Mouse (Mus musculus): ENCODE measurements around the gene Zhx3. TPM values are rescaled to one million over a fixed set of nuclear protein-coding genes. Genes with fewer than 3 reads are reported as not detected.

Gene Zhx3
- polyA plus RNA-seq, 1 experiment from 2014 or later, result 5.9 TPM

- H3K4me2 ChIP-seq (ENCODE audit: low read depth, low read length), result no peak overlapping the region
- H3K4me3 ChIP-seq (ENCODE audit: low read length), result no peak overlapping the region
- 73% methylated on average over 3 of the region's 3 CpGs for WGBS
- no peak overlapping the region for H3K27ac ChIP-seq (ENCODE audit: low read length)
- H3K9me3 ChIP-seq (ENCODE audit: control insufficient read depth, low read length), result no peaks in the 10 kb centered on the region
- H3K27me3 ChIP-seq (replicated peaks; ENCODE audit: control insufficient read depth, insufficient read depth, low read length), result no peaks in the 10 kb centered on the region
- no peak for ATAC-seq
- H3K36me3 ChIP-seq (ENCODE audit: control insufficient read depth, insufficient read depth, low read length), result peaks cover 11% of the 10 kb centered on the region
- no peak overlapping the region for H3K9ac ChIP-seq (ENCODE audit: low read depth, low read length)
- H3K4me1 ChIP-seq (ENCODE audit: control insufficient read depth, insufficient read depth, low read length), result no peaks in the 10 kb centered on the region
Observed at GRCm38 (mm10) chr2:160763816-160764215, 109.0 kb downstream of the Zhx3 start.

DNA sequence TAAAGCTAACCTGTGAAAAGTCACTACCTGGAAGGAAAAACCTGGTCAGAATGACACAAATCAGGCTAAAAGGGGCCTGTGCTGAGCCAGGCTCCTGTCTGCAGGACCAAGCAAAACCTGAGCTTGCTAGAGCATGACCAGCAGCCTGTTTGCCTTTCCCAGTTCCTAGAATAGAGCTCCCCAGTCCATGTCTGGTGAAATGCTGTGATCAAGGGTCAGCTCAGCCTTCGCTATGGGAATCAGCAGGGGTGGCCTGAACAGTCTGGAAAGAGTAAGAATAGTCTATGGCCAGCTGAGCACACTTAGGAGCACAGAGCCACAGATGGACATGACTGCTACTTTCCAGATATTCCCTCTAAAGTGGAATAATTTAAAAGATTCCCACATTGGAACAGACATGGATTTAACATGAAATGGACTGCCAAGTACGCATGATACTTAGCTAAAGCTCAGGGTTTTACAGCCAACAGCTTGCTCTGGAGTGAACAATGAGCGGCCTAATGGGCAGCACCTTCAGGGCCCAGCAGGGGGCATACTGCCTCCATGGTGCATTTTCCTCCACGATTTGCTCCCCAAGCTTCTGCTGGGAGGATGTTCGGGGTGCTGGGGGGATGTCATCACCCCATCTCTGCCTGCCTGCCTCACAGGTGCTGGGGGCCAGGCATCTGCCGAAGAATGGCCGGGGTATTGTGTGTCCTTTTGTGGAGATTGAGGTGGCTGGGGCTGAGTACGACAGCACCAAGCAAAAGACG is 112.2 kb downstream of the Zhx3 start:
- H3K36me3 ChIP-seq (ENCODE audit: control insufficient read depth, insufficient read depth, low read length), result peaks cover 25% of the 10 kb centered on the region
- no peak overlapping the region for H3K4me3 ChIP-seq (ENCODE audit: low read length)
- no peak overlapping the region for H3K4me2 ChIP-seq (ENCODE audit: low read depth, low read length)
- no peaks in the 10 kb centered on the region for H3K27me3 ChIP-seq (replicated peaks; ENCODE audit: control insufficient read depth, insufficient read depth, low read length)
- H3K4me1 ChIP-seq (ENCODE audit: control insufficient read depth, insufficient read depth, low read length), result no peaks in the 10 kb centered on the region
- no peak overlapping the region for H3K9ac ChIP-seq (ENCODE audit: low read depth, low read length)
- no peak for ATAC-seq
- H3K27ac ChIP-seq (ENCODE audit: low read length), result no peak overlapping the region
- WGBS, result 84% methylated on average over 9 of the region's 9 CpGs
- H3K9me3 ChIP-seq (ENCODE audit: control insufficient read depth, low read length), result no peaks in the 10 kb centered on the region

DNA sequence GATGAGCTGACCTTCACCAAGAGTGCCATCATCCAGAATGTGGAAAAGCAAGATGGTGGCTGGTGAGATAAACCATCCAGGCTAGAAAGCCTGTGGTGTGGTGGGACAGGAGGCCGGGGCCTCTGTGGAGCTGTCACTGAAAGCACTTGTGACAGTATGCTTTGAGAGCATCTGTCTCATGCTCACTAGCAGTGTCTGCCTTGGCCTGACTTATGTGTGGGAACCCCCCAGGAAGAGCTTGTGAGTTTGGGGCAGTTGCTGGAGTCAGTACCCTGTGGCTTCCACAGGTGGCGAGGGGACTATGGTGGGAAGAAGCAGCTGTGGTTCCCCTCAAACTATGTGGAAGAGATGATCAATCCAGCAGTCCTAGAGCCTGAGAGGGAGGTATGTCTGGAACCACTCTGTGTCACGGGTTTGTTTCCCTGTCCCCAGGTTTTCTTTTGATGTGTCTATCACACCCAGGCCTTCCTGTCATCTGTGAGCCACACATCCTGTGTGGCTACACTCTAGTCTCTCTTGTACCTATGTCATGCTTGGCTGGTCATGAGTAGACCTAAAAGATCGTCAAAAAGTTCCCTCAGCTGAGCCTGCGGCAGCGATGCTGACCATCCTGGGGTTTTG is 116.1 kb downstream of the Zhx3 start:
- Histone ChIP-seq H3K4me1 (ENCODE audit: control insufficient read depth, insufficient read depth, low read length) (no peaks in the 10 kb centered on the region), H3K9ac (ENCODE audit: low read depth, low read length) (no peak overlapping the region), H3K27me3 (replicated peaks; ENCODE audit: control insufficient read depth, insufficient read depth, low read length) (no peaks in the 10 kb centered on the region), H3K4me2 (ENCODE audit: low read depth, low read length) (no peak overlapping the region), H3K36me3 (ENCODE audit: control insufficient read depth, insufficient read depth, low read length) (peaks cover 43% of the 10 kb centered on the region), H3K9me3 (ENCODE audit: control insufficient read depth, low read length) (no peaks in the 10 kb centered on the region), H3K4me3 (ENCODE audit: low read length) (no peak overlapping the region), H3K27ac (ENCODE audit: low read length) (no peak overlapping the region)
- 86% methylated on average over 6 of the region's 6 CpGs for WGBS
- no peak for ATAC-seq

DNA sequence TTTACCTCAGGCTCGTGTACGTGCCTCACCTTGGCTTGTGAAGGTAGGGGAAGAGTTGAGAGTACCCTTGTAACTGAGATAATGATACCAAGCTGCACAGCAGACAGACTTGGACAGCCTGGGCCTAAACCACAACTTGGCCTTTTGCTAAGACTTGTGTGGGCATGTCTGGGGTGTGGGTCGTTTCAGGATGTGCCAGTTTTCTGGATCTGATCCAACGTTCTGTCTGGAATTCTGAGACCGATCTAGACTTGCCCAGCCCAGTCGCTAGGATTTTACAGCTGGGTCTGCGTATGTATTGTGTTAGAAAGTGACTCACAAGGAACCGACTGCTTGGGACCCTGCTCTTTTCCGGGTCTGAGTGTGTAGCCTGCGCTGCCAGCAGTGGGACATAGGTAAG is 125.7 kb downstream of the Zhx3 start:
- H3K4me1 ChIP-seq (ENCODE audit: control insufficient read depth, insufficient read depth, low read length), result no peaks in the 10 kb centered on the region
- ATAC-seq, result no peak
- WGBS, result 86% methylated on average over 10 of the region's 10 CpGs

DNA sequence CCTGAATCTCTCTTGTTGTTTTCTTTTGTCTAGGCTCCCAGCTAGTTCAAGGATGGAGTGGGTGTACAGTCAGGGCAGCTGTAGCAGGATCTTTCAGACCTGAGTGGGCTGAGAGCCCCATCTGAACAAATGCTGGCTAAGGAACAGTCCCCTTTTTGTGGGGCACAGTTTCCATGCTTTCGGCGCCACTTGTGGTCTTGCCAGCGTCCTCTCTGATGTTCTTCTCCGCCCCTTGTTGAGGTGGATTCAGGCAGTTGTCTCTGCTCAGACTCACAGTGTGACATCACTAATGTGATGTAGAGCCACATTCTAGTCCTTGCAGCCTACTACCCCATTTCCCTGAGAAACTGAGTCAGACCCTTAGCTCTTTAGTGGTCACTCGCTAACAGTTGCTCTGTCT is 126.2 kb downstream of the Zhx3 start:
- no peak overlapping the region for H3K9ac ChIP-seq (ENCODE audit: low read depth, low read length)
- H3K4me2 ChIP-seq (ENCODE audit: low read depth, low read length), result no peak overlapping the region
- no peaks in the 10 kb centered on the region for H3K27me3 ChIP-seq (replicated peaks; ENCODE audit: control insufficient read depth, insufficient read depth, low read length)
- WGBS, result 93% methylated on average over 5 of the region's 5 CpGs
- no peak overlapping the region for H3K4me3 ChIP-seq (ENCODE audit: low read length)
- H3K36me3 ChIP-seq (ENCODE audit: control insufficient read depth, insufficient read depth, low read length), result peaks cover 14% of the 10 kb centered on the region; the same call in 1 of the 2 replicates
- H3K27ac ChIP-seq (ENCODE audit: low read length), result no peak overlapping the region
- no peaks in the 10 kb centered on the region for H3K9me3 ChIP-seq (ENCODE audit: control insufficient read depth, low read length)
- 0 out of 2 replicates have a peak, but pooled peaks cover under 1% of the 10 kb centered on the region for H3K4me1 ChIP-seq (ENCODE audit: control insufficient read depth, insufficient read depth, low read length)
- no peak for ATAC-seq

More for the DNA sequence above, 125.7 kb downstream of the Zhx3 start:
- Histone ChIP-seq H3K9ac (ENCODE audit: low read depth, low read length) (no peak overlapping the region), H3K27ac (ENCODE audit: low read length) (no peak overlapping the region), H3K9me3 (ENCODE audit: control insufficient read depth, low read length) (no peaks in the 10 kb centered on the region), H3K4me2 (ENCODE audit: low read depth, low read length) (no peak overlapping the region), H3K36me3 (ENCODE audit: control insufficient read depth, insufficient read depth, low read length) (peaks cover 19% of the 10 kb centered on the region; the same call in 1 of the 2 replicates), H3K4me3 (ENCODE audit: low read length) (no peak overlapping the region), H3K27me3 (replicated peaks; ENCODE audit: control insufficient read depth, insufficient read depth, low read length) (no peaks in the 10 kb centered on the region)

GRCm38 (mm10) chr2:160745497-160745896 is 127.3 kb downstream of the Zhx3 start:
- peaks cover 3% of the 10 kb centered on the region; the same call in 1 of the 2 replicates for H3K4me1 ChIP-seq (ENCODE audit: control insufficient read depth, insufficient read depth, low read length)
- no peak overlapping the region for H3K9ac ChIP-seq (ENCODE audit: low read depth, low read length)
- no peak overlapping the region for H3K4me3 ChIP-seq (ENCODE audit: low read length)
- WGBS, result 93% methylated on average over 1 of the region's 1 CpGs
- no peak overlapping the region for H3K27ac ChIP-seq (ENCODE audit: low read length)
- peaks cover 12% of the 10 kb centered on the region; the same call in 1 of the 2 replicates for H3K36me3 ChIP-seq (ENCODE audit: control insufficient read depth, insufficient read depth, low read length)
- ATAC-seq, result no peak
- H3K4me2 ChIP-seq (ENCODE audit: low read depth, low read length), result no peak overlapping the region
- H3K9me3 ChIP-seq (ENCODE audit: control insufficient read depth, low read length), result no peaks in the 10 kb centered on the region
- H3K27me3 ChIP-seq (replicated peaks; ENCODE audit: control insufficient read depth, insufficient read depth, low read length), result no peaks in the 10 kb centered on the region

DNA sequence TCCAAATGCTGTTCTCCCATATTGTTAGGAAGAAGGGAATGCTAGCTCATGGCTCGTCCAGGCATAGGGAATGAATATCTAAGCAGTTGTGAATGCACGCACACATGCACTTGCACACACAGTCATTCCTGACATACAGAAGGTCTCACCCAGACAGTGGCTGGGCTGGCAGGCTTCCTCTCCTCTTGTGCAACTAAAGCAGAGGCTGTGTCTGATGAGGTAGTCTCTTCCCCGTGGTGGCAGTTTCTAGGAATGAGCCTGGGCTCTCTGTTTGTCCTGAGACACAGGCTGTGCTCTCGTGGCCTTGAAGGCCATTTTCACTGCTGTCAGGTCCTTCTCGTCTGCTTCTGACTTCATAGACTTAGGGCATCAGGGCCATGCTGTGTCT is 128.0 kb downstream of the Zhx3 start:
- no peaks in the 10 kb centered on the region for H3K9me3 ChIP-seq (ENCODE audit: control insufficient read depth, low read length)
- H3K27ac ChIP-seq (ENCODE audit: low read length), result no peak overlapping the region
- 84% methylated on average over 5 of the region's 5 CpGs for WGBS

GRCm38 (mm10) chr2:160744040-160744822 is 128.6 kb downstream of the Zhx3 start:
- Histone ChIP-seq H3K9me3 (ENCODE audit: control insufficient read depth, low read length) (no peaks in the 10 kb centered on the region), H3K4me2 (ENCODE audit: low read depth, low read length) (no peak overlapping the region), H3K27ac (ENCODE audit: low read length) (no peak overlapping the region), H3K4me3 (ENCODE audit: low read length) (no peak overlapping the region), H3K27me3 (replicated peaks; ENCODE audit: control insufficient read depth, insufficient read depth, low read length) (no peaks in the 10 kb centered on the region), H3K4me1 (ENCODE audit: control insufficient read depth, insufficient read depth, low read length) (peaks cover 16% of the 10 kb centered on the region), H3K36me3 (ENCODE audit: control insufficient read depth, insufficient read depth, low read length) (peaks cover 9% of the 10 kb centered on the region; the same call in 1 of the 2 replicates), H3K9ac (ENCODE audit: low read depth, low read length) (no peak overlapping the region)
- no peak for ATAC-seq
- 78% methylated on average over 7 of the region's 7 CpGs for WGBS

More for the DNA sequence above, 128.0 kb downstream of the Zhx3 start:
- H3K4me1 ChIP-seq (ENCODE audit: control insufficient read depth, insufficient read depth, low read length), result peaks cover 10% of the 10 kb centered on the region
- H3K4me3 ChIP-seq (ENCODE audit: low read length), result no peak overlapping the region
- peaks cover 12% of the 10 kb centered on the region; the same call in 1 of the 2 replicates for H3K36me3 ChIP-seq (ENCODE audit: control insufficient read depth, insufficient read depth, low read length)
- no peak overlapping the region for H3K4me2 ChIP-seq (ENCODE audit: low read depth, low read length)
- ATAC-seq, result no peak
- no peaks in the 10 kb centered on the region for H3K27me3 ChIP-seq (replicated peaks; ENCODE audit: control insufficient read depth, insufficient read depth, low read length)
- no peak overlapping the region for H3K9ac ChIP-seq (ENCODE audit: low read depth, low read length)

DNA sequence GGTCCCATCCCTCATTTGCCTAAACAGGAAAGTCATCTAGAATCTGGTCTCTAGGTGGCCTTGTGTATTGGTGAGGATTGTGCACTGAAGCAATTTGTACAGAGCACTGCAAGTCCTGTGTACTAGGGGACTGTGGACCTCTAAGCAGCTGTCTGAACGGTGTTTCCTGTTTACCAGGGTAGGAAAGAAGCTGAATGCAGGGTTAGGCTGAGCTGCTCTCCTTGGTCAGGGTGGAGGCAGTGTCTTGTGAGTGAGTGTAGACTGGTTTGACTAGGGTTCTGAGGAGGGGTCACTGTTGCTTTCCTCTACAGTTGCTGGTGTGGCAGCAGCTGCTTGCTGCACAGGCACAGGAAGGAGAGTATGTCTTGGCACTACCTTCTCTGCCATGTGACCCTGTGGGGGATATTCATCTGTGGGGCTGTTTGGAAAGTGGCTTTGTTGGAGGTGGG is 130.6 kb downstream of the Zhx3 start:
- H3K4me1 ChIP-seq (ENCODE audit: control insufficient read depth, insufficient read depth, low read length), result peaks cover 28% of the 10 kb centered on the region
- ATAC-seq, result no peak

More for the DNA sequence above, 130.6 kb downstream of the Zhx3 start:
- H3K27ac ChIP-seq (ENCODE audit: low read length), result no peak overlapping the region
- H3K9ac ChIP-seq (ENCODE audit: low read depth, low read length), result no peak overlapping the region
- no peaks in the 10 kb centered on the region for H3K27me3 ChIP-seq (replicated peaks; ENCODE audit: control insufficient read depth, insufficient read depth, low read length)
- H3K36me3 ChIP-seq (ENCODE audit: control insufficient read depth, insufficient read depth, low read length), result peaks cover under 1% of the 10 kb centered on the region; the same call in 1 of the 2 replicates
- 33% methylated on average over 1 of the region's 1 CpGs for WGBS
- H3K9me3 ChIP-seq (ENCODE audit: control insufficient read depth, low read length), result no peaks in the 10 kb centered on the region
- no peak overlapping the region for H3K4me3 ChIP-seq (ENCODE audit: low read length)
- no peak overlapping the region for H3K4me2 ChIP-seq (ENCODE audit: low read depth, low read length)

All from intestine, embryonic 16.5 days (tissue).